Mouse (Mus musculus) CD4-positive helper T cell, adult 2 months (primary cell): ENCODE measurements around the gene Mllt1.

ENCODE experiments used
- DNase-seq: peaks from one replicate; pipeline ENCODE4 v3.0.0-alpha.2; 2012; ENCODE audit warnings: low read depth, missing footprints, low spot score

Gene Mllt1

DNA sequence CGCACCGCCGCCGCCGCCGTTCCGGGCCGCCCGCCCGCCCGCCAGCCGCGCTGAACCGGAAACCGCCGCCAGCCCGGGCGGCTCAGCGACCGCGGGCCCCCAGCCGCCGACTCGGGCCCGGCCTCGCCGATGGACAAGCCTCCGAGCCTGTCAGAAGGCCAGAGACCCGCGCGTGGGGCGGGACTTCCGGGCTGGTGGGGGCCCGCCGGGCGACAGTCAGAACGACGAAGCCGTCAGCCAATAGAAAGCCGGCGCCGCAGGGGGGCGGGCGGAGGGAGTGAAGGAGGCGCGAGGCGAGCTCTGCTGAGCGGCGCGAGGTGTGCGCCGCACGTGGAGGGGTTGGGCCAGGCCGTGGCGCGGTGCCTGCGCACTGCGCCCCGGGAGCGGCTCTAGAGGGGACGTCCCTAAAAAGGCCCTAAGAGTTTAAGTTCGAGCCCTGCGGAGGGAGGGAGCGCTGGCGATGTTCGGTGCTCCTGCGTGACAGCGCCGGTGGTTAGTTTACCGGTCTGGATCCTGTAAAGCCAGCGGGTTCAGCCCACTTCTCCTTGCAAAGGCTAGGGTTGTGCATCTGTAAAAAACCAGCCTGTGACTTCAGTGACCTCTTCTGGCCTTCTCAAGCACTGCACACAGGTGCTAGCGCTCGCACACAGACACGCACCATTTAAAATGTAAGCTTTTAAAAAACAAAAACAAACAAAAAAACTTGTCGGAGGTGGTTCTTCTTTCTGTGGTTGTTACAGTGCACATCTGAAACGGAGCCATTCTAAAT, at the start of gene Mllt1:
Mllt1 (minus strand) TSS at position 53 of the 769 bp plus-strand sequence.
- peak; percentile 99 for DNase-seq

DNA sequence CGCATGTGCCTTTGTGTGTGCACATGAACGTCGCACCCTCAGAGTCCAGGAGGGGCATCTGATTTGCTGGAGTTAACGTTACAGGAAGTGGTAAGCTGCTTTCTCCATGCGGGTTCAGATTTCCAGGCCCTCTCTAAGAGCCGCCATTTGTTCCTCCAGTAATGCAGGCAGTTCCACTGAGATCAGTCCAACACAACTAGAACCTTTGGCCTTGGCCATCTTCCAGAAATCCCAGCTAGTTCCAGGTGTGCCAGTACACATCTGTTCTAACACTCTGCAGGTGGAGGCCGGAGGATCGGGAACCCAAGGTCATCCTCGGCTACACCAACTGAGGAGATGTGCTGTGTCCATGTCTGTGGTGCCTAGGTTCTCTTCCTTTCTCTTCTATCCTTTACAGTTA, 49.7 kb upstream of the Mllt1 start:
- DNase-seq: no peak

DNA sequence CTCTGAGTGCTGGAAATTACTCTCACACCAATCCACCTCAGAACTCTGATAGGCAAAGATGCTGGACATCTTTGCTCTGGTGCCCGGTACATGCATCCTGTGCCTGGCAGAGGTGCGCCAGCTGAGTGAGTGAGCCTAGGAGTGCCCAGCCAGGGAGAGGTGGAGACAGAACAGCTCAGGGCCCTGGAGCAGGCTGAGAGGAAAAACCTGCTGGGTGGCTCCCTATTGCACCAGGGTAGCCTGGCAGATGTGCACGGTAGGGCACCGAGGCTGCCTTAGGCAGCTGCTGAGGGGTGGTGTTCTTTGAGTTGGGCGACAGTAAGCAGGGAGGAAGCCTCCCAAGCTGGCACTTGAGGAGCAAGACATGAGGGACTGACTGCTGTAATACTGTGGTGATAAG, 46.8 kb upstream of the Mllt1 start, which contains the start of gene Acer1:
Acer1 (minus strand) TSS at position 114 of the 400 bp plus-strand sequence.
- DNase-seq: no peak

DNA sequence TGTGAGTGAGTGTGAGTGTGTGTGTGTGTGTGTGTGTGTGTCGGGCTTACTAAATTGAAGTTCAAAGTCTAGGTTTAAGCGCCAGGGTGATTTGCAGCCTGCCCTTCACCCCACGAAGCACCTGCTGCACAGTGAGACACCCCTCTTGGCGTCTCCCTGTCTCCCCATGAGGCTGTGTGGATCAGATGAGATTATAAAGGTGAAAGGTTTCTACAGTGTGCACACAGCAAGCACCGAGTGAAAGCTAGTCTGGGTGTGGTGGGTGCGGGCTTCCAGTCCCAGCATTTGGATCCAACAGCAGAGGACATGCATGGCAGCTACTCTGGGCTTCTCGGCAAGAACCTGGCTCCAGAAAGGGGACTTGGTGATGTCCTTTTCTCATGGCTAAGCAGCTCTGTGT, 45.8 kb upstream of the Mllt1 start:
- DNase-seq: no peak

DNA sequence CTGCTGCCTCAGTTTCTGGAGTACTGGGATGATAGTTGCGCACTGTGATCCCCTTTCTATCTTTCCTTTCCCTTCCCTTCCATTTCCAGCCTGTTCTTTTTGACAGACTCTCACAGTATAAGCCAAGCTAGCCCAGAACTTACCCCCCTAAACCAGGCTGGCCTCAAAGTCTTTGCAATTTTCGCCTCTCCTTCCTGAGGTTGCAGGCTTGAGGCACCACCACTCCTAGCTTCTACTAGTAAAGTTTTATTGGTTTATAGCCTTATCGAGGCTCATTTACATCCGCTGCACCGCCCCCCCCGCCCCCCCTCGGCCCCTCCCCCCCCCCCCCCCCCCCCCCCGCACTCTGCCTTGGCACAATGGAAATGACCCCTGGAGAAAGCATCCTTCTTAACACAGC, 44.3 kb upstream of the Mllt1 start:
- DNase-seq: no peak

DNA sequence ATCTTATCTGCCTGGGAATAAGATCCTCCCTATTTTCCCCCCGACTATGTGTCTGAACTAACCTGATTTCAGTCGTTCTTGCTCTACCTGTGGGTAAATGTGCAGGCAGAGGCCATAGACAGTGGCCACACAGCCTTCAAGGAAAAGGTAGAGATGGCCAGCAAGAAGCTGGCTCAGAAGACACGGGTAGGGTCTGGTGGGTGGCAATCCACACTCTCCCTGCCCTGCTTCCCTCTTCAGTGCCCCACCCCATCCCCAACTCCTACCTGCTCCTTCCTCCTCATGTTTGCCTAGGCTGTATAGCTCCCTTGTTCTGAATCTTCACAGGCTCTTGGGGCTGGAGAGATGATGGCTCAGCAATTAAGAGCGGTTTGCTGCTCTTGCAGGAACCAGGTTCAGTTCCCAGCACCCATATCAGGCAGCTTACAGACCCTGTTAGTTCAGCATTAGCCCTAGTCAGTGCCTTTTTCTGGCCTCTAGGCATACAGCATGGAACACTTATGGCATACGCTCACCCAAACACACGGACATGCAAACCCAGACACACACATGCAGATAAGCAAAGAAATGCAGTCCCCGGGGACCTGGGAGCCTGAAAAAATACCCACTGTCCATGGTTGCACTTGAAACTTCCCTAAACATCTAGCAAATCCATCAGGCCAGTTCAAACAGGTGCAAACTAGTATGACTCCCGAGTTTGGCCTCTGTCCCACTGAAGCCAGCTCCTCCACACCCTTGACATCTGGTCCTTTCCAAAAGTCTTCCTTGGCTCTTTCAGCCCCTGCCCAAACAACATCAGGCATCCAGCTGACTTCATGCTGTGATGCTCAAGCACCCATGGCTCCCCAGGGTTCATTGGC, 41.5 kb upstream of the Mllt1 start:
- DNase-seq: no peak

DNA sequence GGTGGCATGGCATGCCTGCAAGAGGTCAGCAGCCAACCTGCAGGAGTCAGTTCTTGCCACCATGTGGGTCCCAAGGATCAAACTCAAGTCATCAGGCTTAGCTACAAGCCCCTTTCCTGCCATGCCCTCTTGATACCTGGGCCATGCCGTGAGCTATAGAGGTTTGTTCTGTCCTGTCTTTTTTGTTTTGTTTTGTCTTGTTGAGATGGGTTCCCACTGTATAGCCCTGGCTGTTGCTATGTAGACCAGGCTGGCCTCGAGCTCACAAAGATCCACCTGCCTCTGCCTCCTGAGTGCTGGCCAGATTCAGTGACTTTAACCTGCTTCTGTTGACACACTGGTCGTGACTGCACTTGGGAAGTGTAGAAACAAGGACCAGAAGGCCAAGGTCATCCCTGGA, 40.2 kb upstream of the Mllt1 start:
- no peak for DNase-seq

DNA sequence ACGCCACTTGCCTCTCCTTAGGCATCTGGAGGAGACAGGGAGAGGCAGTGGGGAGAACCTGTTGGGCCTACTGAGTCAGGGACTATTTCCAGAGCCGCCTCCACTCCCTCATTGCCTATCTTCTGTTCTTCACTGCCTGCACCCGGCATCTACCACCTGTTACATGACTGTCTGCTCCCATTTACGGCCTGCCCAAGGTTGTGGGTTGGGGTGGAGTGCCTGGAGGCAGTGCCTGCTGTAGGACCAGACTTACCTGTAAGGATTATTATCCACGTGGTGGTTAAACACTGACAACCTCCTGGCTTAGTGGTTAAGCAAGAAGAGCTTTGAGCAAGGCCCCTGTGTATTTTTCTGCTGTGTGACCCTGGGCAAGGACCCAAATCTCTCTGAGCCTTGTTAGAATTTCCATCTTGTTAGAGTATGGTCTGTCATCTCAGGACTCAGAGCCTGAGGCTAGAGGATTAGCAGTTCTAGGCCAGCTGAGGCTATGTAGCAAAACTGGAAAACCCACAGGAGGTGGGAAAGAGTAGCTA, 39.6 kb upstream of the Mllt1 start:
- no peak for DNase-seq

DNA sequence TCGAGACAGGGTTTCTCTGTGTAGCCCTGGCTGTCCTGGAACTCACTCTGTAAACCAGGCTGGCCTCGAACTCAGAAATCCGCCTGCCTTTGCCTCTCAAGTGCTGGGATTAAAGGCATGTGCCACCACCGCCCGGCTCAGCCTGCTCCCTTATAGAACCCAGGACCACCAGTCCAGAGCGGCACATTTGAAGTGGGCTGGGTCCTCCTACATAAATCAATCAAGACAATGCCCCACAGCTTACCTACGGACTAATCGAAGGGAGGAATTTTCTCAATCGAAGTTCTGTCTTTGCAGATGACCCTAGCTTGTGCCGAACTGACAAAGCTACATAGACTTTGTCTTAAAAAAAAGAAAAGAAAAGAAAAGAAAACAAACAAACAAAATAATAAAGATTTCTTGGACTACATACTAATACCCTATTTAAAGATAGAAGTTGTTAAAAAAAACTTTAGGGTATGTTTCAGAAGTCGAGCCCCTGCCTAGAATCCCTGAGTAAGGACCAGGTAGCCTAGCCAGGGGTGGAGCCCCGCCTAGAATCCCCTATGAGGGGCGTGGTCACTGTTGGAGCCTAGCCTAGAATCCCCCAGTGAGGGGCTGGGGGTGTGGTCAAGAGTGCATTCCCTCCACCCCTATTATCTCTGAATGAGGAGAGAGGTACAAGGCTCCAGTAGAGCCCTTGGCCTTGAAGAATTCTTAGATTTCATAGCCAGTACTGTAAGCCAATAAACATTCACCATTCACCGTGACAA, 38.9 kb upstream of the Mllt1 start:
- no peak for DNase-seq

DNA sequence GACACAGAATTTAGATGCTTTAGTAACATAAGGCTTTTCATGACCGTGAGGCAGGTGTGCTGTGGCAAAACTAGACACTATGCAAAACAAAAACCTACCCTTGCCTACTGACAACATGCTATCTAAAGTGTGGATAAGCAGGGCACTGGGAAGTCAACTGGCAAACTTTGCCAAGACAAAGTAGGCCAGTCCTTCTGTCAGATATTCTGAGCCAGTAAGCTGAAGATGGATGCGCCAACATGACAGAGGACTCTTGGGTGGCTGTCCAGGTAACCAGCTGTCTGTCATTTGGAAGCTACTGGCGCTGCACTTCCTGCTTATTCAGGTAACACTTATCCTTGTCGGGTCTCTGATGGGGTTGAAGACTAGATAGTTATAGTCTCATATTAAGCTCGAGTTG, 34.9 kb upstream of the Mllt1 start:
- no peak for DNase-seq

DNA sequence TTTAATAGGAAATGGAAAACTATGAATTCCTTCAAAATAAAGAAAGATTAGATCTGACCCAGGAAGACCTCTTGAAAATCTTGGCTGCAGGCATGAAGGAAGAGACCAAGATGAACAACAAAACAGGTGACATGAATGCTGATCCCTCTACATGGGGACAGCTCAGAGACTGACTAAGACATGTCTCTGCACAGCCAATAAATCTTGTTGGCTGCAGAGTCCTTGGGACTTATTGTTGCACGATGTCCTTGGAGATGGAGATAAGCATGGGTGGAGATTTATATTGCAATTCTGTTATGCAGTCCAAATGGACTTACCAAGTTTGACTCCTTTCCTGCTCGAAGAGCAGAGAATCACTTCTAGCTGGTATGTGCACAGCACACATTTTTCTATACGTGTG, 34.1 kb upstream of the Mllt1 start:
- DNase-seq: no peak

DNA sequence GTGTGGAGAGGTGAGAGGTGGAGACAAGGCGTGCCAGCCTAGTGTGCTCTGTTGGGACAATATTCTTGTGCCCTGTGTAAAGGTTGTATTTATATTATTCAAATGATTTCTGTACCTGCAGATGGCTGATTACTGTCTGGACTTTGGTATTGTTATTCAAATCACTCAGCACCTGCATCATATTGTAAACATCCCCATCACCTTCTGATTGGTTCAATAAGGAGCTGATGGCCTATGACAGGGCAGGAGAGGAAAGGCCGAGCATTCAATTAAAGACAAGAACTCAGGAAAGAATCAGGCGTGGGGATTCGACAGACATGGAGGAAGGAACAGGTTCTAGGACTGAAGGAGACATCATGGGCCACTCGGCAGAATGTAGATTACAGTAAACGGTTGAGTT, 28.4 kb upstream of the Mllt1 start:
- DNase-seq: no peak

DNA sequence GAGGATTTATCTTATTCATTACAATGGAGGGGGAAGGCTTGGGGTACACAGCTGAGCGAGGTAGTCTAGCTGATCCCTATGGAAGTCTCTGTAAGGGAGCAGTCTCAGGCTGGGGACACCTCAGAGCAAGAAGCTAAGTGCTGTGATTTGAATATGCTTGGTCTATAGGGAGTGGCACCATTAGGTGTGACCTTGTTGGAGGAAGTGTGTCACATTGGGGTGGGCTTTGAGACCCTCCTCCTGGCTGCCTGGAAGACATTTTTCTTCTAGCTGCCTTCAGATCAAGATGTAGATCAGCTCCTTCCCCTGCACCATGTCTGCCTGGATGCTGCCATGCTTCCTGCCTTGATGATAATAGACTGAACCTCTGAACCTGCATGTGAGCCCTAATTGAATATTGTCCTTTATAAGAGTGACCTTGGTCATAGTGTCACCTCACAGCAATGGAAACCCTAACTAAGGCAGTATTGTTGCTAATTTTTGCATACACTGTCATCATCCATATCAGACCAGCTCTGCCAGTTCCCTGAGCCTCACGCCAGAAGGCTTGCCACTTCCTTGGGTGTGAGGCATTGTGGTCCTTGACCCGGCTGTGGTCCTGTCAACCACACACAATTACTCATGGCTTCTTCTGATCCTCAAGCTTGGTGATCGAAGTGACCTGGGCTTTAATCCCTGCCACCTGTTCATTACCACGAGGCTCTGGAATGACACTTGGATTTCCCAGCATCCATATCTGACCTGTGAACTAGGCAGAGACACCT, 27.6 kb upstream of the Mllt1 start:
- no peak for DNase-seq

DNA sequence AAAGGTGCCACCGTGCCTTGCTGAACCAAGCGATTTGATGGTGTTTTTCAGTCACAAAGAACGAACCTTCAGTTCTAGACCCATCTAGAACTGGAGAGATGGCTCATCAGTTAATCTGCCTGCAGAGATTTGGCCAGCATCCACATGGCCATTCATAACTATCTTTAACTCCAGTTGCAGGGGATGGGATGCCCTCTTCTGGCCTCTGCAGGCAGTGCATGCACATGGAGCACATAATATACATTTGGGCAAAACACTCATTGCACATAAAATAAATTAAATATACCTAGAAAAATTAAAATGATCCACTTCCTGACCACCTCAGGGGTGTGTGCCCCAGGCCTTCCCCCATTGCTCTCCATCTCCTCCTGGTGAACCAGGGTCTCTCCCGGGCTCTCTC, 26.7 kb upstream of the Mllt1 start:
- DNase-seq: no peak

DNA sequence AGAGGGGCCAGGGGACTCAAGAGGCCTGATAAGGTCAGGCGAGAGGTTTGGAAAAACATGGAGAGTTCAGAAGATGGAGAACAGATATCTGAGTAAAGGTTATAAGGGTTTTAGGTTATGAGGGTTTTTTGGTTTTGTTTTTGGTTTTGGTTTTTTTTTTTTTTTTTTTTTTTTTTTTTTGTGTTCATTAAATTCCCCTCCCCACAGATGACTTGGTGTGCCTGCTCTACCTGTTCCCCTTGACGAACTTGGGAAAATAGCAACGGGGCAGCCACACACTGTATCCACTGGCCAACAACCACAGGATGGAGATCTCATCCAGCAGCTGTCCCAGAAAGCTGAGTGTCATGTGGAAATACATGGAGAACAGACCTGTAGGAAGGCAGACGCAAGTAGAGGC, 23.5 kb upstream of the Mllt1 start:
- no peak for DNase-seq

DNA sequence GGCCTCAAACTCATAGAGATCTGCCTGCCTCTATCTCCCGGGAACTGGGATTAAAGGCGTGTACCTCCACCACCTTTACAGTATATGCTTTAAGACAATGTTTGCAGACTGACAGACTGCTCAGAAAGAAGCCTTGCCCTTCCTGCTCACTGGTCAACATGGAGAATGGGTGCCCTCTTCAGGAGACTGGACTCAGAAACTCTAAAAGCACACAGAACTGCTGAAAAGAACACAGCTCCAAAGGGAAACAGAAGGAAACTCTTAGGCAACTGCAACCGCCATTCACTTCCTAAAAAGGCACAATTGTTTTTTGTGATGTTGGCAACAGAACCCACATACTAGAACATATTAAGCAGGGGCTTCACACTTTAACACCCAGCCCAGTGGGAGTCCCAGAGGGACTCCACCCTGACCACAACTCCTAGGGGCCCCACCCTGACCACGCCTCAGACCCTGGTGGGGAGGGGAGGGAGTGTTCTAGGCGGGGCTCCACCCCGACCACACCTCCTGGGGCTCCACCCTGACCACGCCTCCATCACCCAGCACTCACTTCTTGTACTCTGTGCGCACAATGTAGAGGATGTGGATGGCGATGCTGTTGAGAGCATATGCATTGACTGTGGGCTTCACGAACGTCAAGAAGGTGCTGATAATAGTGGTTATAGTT, 22.7 kb upstream of the Mllt1 start:
- DNase-seq: peak; percentile 47

DNA sequence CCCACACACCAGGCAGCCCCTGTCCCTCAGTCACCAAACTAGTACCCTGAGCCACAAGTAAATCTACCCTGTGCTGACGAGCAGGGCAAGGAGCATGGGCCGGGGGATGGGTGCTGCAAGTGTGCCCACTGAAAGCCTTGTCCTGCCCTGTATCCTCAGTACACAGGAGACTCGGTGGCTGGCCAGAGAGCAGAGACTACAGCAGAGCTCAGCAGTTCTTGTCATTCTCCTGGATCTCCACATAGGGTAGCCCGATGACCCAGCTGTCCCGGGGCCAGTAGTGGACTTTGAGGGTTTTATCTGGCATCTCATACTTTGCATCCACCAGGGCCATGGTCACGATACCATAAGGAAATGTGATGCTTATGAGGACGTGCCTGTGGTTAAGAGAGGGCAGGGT, 19.7 kb upstream of the Mllt1 start:
- DNase-seq: no peak

DNA sequence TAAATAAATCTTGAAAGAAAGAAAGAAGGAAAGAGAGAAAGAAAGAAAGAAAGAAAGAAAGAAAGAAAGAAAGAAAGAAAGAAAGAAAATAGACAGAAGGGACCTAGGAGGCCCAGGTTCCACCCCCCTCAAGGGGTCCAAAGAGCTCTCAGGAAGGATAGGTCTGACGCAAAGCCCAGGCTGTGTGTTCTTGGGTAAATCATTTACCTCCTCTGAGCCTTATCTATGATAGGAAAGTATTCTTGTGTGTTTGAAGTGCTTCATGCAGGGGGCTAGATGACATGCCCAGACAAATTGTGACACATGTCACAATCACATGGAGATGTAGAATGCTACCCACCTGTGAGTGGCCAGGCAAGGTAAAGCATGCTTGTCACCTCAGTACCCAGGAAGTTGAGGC, 17.4 kb upstream of the Mllt1 start:
- no peak for DNase-seq

DNA sequence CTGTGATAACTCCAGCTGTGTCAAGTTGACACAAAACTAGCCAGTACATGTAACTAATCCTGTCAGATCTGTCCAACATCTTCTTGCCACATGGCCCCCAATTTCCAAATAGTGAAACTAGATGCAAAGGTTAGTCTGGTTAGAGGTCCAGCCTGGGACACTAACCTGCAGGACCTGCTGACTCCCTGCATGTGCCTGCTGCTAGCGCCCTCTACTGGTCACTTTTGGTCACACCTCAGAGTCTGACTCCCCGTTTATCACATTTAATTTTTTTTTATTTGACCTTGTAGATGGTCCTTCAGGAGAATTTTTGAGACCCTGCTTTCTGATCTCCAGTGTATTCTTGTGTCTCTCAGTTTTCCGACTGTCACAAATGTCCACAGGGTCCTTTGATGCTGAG, 15.7 kb upstream of the Mllt1 start:
- peak; percentile 69 for DNase-seq

DNA sequence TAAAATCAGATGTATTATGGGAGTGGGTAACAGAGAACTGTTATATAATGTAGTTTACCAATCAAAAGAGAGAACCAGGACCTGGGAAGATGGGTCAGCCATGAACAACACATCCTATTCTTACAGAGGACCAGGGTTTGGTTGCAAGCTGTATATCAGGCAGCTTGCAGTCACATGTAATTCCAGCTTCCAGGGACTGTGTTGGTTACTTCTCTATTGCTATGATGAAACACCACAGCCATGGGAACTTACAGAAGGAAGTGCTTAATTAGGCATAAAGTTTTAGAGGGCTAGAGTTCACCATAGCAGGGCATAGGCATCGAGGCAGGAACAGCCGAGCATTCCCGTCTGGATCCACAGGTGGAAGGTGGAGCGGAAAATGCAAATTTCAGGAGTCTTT, 3.5 kb upstream of the Mllt1 start:
- no peak for DNase-seq

DNA sequence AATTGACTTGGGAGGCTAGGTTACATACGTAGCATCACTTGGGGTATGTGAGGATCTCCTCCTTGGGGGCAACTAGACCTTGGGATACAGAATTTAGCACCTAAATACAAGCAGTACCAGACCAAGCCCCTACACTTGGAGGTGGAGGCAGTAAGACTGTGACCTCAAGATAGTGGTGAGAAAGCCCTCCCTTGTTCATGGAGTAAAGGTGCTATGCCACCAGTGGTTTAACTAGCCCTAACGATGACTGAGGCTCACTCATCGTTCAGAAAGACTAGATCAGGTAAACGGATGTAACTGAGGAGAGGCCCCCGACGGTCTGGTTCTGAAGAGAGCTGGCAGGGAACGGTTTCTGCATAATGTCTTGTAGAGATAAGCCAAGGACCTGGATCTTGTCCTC, 1.5 kb upstream of the Mllt1 start:
- no peak for DNase-seq
